Mouse (Mus musculus) skeletal muscle tissue, adult 2 months (tissue): ENCODE measurements around the gene Rsc1a1.

Experiments
- DNase-seq: peaks from one replicate; pipeline ENCODE4 v3.0.0-alpha.2; 2012; ENCODE audit warnings: low read depth, low spot score

Rsc1a1 gene

DNA sequence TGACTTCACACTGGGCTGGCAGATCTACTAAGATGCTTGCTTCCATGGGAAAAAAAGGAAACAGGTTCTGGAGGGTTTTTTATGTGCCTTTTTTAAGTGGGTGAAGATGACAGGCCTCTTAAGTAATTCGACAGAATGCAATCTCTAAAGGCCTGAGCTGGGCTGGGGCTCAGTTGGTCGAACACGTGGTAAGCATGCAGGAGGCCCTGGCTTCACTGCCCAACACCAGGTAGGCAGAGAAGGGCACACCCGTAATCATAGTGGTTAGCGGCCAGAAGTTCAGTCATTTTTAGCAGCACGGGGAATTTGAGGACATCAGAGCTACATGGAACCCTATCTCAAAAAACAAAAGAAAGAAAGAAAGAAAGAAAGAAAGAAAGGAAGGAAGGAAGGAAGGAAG is 30.9 kb downstream of the Rsc1a1 start:
- no peak for DNase-seq

DNA sequence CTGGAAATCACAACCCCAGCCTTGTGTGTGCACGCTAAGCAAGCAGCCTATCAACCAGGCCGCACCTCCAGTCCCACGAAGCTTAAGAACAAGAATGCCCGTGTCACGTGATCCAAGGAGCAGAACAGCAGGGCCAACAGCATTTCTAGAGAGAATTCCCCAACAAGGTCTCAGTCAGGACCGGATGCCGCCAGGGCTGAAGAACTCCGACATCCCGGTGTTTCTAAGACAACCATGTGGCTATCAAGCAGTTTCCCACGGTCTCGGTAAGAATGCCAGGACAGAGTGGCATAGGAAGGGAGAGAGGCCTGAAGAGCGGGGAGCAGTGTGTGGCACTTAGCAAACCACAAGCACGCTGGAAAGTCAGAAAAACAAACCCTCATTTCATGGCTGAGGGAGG is 31.6 kb downstream of the Rsc1a1 start:
- DNase-seq: no peak

DNA sequence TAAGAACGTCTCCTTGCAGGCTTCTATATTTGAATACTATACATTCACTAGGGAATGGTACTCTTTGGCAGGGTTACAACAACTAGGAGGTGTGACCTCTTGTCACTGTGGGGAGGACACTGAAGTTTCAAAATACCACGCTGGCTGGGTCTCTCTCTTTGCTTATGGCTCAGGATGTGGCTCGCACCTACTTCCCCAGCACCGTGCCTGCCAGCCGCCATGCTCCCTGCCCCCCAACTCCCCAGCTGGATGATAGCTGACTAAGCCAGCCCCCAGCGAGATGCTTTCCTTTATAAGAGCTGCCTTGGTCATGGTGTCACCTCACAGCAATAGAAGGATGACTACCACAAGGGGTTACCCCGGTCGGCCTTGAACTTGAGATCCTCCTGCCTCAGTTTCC is 32.4 kb downstream of the Rsc1a1 start:
- no peak for DNase-seq

DNA sequence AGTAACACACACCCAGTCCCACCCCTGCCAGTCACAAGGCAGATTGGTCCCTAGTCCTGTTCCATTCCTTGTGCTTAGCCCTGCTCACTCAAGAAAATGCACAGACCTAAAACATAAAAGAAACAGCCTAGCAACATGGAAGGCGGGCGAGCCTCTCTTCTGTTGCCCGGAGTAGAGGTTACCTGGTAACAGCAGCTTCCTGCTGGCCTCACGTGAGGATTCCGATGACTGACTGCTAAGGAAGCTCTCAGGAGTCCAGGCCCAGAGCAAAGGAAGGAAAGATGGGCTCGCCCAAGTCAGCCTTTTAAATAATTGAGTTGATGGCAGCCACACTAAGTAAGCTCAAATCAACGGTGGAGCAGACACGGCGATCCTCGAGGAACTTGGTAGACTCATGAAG is 33.5 kb downstream of the Rsc1a1 start:
- no peak for DNase-seq

DNA sequence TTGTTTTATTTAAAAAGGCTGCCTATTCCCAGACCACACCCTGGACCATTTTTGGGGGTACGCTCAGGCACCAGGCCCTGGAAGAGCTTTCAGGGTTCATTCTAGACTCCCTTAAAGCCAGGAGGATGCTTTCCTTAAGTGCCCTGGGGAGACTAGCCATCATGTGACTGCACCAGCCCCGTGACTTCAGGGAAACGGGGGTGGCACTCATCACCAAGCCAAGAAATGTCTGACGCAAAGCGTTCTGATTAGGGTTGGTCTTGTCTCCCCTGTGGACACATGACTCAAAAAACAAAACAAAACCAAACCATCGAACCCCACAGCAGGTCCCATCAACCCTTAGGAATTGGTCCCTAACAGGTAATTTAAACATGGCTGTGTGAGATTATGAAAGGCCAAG is 34.1 kb downstream of the Rsc1a1 start:
- DNase-seq: no peak

DNA sequence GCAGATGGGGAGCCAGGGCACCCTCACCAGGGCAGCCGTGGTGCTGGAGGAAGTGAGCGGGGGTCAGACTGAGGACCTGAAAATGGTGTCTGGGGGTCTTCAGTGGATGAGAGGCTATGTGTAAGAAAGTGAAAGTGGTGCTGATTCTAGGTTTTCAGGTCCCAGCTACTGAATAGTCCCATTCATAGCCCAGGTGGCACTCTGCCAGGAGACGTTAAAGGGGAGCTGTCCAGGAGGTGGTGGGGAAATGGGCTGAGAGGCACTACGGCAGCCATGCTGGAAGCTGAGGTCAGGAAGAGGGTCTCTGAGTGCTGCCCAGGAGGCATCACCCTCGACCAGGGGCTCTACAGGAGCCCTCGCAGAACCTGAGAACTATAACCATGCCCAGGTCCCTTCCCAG is 36.2 kb downstream of the Rsc1a1 start:
- DNase-seq: no peak

DNA sequence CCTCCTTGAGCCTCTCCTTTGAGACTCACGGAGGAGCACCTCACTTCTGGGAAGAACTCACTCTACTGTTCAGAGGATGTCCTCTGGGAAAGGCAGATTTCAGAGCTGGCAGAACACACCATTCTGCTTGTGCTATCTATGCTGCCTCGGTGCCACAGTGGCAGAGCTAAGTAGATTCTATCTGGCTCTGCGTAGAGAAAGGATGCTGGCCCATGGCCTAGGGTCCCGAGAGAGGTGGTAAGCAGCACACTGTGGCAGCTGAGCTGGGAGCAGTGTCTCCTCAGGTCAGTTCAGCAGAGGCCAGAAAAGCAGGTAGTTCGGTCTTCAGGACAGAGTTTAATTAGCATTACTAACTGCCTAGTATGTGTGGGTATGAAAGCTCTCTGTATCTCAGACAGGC is 37.1 kb downstream of the Rsc1a1 start:
- peak; percentile 66 for DNase-seq

DNA sequence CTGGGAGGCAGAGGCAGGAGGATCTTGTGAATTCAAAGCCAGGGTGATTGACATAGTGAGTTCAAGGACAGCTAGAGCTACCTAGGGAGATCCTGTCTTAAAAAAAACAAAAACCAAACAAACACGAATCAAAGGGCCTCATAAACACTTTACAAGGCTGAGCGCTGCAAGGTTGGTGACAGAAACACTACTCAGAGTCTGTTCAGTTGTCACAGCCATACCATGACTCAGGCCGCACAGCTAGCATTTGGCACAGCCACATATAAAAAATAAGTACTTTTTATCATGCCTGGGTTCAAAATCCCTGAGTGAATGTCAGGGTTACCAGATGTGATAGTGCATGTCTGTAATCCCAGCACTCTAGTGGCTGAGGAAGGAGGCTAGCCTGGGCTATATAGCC is 38.2 kb downstream of the Rsc1a1 start:
- no peak for DNase-seq

DNA sequence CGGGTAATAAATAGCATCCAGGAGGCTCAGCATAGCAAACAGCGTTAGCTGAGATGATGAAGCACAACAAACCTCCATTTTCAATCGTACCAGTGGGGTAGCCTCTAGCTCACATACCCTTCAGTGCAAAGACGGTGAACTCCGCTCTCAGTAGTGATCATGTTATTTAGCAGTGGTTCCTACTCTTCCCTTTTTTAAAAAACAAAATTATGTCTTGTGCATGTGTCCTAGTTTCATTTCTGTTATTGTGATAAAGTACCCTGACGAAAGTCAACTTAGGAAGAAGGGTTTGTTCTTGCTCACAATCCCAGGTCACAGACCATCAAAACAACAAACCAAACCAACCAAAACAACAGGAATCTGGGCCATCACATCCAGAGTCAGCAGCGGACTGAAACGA is 39.4 kb downstream of the Rsc1a1 start:
- DNase-seq: no peak

DNA sequence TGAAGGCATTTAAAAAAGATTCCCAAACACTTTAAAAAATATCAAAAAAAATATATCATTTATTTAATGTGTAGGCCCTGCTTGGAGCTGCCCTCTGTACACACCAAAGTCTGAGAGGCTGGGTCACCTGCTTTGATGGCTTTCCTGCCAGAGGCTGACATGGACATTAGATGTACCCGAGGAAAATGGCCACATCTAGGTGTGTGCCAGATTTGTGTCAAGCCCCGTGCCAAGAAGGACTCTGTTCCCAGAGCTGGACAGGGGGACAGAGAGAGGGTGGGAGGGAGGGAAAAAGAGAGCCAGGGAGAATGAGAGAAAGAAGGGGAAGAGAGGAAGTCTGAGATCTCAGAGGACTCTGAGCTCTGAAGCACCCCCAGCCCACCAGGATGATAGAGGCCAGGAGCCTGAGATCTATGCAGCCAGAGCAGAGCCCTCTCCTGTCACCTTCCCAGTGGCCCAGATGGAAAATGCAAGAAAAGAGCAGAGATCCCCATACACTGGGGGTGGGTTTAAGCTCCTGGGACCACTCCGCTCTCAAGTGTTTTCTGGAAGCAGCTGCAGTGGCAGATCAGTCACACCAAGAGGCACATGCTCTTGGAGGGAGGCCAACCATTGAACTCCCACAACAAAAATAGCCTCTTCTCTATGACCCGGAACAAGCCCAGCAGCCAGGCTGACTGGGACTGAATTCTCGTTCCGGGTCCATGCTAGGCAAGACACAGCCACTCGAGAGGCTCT is 42.1 kb downstream of the Rsc1a1 start:
- DNase-seq: peak; percentile 88

DNA sequence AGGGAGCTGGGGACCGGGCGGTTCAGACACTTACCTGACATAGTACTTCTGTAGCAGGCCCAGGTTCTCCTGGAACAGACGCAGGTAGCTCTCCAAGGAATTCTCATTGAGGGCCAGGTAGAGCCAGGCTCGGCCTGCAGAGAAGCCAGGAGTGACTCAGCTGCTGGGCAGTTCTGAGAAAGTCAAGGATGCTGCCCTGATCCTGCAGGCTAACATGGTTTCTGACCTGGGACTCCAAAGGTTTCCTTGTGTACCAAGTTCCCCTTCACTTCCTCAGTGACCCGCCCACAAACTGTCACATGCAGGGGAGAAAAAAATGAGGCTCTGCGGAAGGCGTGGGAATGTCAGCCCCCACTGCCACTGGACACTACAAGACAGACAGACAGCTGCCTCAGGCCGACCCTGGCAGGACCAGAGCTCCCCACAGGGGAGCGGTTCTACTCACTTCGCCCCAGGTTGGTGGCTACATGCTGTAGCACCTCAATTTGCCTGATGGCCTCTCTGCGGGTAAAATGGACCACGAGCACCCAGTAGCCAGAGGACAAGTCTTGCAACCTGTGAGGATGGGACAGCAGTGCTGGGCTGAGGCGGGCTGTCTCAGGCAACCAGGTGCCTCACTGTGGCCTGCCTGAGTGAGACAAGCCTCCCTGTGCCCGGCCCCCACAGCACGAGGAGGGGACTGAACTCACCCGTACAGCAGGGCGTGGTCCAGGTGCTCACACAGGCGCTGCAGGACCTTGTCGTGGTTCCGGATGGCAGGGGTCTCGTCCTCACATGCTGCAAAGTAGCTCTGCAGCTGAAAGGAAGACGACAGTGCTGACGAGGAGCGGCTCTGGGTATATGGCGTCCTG is 43.2 kb downstream of the Rsc1a1 start:
- no peak for DNase-seq

DNA sequence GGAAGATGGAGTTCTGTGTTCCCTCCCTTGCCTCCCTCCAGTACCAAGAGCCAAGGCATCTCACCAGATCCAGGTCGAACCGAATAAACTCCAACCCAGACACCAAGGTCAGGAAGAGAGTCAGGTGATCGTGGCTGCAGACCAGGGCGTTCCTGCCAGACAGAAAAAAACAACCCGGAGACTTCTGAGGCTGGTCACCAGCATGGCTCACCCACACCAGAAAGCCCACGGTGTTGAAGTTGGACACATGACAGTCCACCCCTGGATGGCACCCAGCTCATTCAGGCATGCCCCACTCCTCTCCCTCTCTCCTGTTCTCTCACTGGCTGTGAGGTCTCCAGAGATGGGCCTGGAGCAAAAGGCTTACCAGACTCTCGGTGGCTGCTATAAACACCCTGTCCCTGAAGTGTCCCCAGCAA is 44.0 kb downstream of the Rsc1a1 start:
- peak; percentile 52 for DNase-seq

DNA sequence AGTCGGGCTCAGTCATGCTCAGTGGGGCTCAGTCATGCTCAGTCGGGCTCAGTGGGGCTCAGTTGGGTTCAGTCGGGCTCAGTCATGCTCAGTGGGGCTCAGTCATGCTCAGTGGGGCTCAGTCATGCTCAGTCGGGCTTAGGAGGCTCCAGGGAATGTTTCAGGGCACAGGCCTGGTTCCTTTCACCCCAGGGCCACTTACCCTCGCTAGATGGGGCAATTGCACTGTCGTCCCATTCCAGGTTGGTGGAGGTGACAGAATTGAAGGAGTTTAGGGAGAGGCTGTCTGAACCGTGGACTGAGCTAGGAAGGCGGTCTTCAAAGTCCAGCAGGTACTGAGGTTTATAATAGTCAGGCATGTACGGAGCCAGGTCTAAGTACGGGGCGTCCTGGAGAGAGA is 45.9 kb downstream of the Rsc1a1 start:
- no peak for DNase-seq

DNA sequence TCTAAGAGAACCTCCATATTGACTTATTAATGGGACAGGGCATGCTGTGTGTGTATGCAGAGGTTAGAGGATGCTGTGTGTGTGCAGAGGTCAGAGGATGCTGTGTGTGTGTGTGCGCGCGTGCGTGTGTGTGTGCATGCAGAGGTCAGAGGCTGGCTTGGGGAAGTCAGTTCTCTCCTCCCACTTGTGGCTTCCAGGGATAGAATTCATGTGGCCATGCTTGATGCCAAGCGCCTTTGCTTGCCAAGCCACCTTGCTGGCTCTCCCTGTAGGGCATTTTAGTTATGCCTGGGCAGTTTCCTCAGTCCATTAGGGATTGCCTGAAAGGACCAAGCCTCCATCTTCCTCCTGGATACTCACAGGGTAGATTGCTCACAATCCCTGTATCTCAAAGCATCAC is 48.7 kb downstream of the Rsc1a1 start:
- DNase-seq: no peak

DNA sequence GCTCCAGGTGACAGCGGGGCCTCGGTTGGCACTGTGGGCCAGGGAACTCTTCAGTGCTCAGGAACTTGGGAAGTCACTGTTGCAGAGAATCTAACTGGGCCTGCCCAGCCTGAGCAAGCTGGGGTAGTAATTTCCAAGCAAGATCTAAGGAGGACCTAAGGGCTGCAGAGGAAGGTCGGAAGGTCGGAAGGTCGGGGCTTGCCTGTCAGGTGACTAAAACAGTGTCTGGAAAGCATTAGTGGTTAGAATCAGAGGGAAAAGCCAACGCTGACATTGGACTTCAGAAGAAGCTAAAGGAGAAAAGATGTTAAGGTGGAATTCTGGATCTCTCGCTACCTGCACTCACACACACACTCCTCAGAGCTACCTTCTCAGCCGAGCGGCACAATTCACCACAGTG is 49.4 kb downstream of the Rsc1a1 start:
- no peak for DNase-seq
